Mouse (Mus musculus): ENCODE results near the gene Calr.

- no peak for TF ChIP-seq CTCF (IDR thresholded peaks at IDR 0.05; ENCODE audit: control insufficient read depth, insufficient read depth, low read length)
- TF ChIP-seq POLR2A (IDR thresholded peaks at IDR 0.05; ENCODE audit: borderline replicate concordance, control insufficient read depth, low read depth, low read length): no peak
Observed at GRCm38 (mm10) chr8:84877297-84878035, 30.7 kb upstream of the Calr start.

Data from bone marrow, adult 2 months (tissue).